Mouse (Mus musculus): ENCODE data around the gene Cpd.

DNA sequence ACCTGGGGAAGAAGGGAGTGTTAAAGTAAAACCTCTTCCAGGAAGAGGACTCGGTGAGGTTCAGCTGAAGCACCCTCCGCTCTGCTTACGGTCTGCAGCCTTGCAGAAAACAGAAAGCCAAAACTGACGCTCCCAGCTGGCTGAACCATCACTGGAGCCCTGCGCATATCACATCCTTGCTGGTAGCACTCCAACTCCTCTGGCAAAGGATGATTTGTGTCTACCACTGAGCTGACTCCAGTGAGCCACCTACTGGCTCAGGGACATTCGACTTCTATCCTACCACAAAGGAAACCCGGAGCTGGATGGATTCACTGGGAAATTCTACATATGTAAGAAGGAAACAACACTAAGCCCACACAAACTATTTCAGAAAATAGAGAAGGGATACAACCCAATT is 102.3 kb downstream of the Cpd start:
- TF ChIP-seq POLR2A (IDR thresholded peaks at IDR 0.05; ENCODE audit: extremely low read depth, insufficient read depth, low read length), result no peak
- TF ChIP-seq CTCF (IDR thresholded peaks at IDR 0.05; ENCODE audit: low read depth, low read length), result peak; percentile 46
